Mouse (Mus musculus) gastrocnemius, adult 8-10 months (tissue): ENCODE results near the gene Slc7a15. TPM values are rescaled to one million over a fixed set of nuclear protein-coding genes. Genes with fewer than 3 reads are reported as not detected.

Experiments used
- DNase-seq, 2 experiments: peaks; one replicate each; pipeline ENCODE4 v3.0.0; 2022; ENCODE audit warnings: low spot score in 2 of 2
- total RNA-seq, 4 experiments: library from RNA; stranded (reverse); gene quantifications; 2 replicates each; pipeline ENCODE4 v1.2.4; 2022

Slc7a15 gene
- total RNA-seq, 4 experiments from 2014 or later, result not detected

GRCm38 (mm10) chr12:8487959-8488651 is 110.8 kb downstream of the Slc7a15 start:
- DNase-seq, result peak; percentile 21 to 48

DNA sequence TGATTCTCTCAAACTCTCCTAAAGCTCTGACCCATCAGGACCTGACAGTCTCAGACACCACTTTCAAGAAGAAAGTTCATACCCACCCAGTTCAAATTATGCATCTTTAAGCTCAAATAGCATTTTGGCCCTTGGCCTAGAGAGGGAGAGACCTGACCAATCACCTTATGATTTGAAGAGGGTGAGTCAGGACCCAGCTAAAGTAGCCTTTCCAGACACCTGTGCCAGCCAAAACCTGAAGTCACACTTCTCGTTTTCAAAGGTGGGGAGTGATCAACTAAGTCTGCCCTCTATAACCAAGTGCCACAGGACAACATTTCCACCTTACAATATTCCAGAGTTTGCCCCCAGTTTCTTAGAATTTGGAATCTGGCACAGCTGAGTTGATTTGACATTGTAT is 111.6 kb downstream of the Slc7a15 start:
- no peak for DNase-seq

DNA sequence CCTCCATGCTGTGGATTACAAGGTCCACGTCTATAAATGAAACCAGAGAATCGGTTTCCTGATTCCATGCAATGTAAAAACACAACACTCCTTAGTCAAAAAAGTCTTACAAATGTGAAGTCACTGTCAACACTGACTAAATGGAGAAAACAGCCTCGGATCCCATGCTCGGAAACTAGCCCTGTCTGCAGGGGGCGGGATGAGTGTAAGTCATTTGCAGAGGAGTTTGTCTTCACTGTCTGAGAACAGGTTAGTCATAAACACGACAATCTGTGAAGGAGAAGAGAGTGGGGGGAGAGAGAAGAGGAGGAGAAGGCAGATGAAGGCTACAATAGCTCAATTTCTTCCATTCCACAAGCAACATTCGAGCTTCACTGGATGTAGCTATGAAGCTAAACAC is 113.6 kb downstream of the Slc7a15 start:
- DNase-seq, result no peak

GRCm38 (mm10) chr12:8482169-8482568 is 116.7 kb downstream of the Slc7a15 start:
- no peak for DNase-seq

Other genes with a start within 250 kb of the Slc7a15 start
- gene Rhob, start 99.1 kb downstream of the Slc7a15 start, total RNA-seq, result 10 to 100 TPM; 19.6 to 44.6 (median 26.7) TPM
- gene Pum2, start 75.1 kb upstream of the Slc7a15 start, total RNA-seq, result 10 to 100 TPM; 80.0 to 94.9 (median 88.2) TPM
- gene Sdc1, start 172.3 kb upstream of the Slc7a15 start, total RNA-seq, result 1 to 10 TPM in 3 of 4 experiments, under 1 TPM in 1; 0.82 to 3.1 (median 2.1) TPM